Mouse (Mus musculus) adrenal gland, adult 18-20 months (tissue): ENCODE data around the gene Wdr86. TPM values are rescaled to one million over a fixed set of nuclear protein-coding genes. Genes with fewer than 3 reads are reported as not detected.
A peak's percentile ranks its signal among the peaks of the same experiment; 100 is the strongest.
"Not testable (repeated sequence)": the region's sequence is repeated elsewhere in the genome, so short reads cannot be mapped to it uniquely, and the experiment has no call there.

ENCODE experiments used
- DNase-seq, 2 experiments: peaks; one replicate each; pipeline ENCODE4 v3.0.0; 2021 to 2022; ENCODE audit warnings: low spot score in 2 of 2
- long read RNA-seq, 2 experiments: library from polyadenylated mRNA; stranded (forward); transcript quantifications; one replicate each; pipeline ENCODE4 v2.0.0; 2021
- total RNA-seq, 2 experiments: library from RNA; stranded (reverse); gene quantifications; 1 replicate in 1 of 2; 2 replicates in 1 of 2; pipeline ENCODE4 v1.2.3; 2021

The Wdr86 gene
- 1 to 10 TPM in 1 of 2 experiments, under 1 TPM in 1; 0.42 to 1.1 TPM for total RNA-seq
- long read RNA-seq, experiment 1, partial matches to known transcripts = 0 of 2 reads
- long read RNA-seq, experiment 1, other reads (novel, unspliced or antisense) = 1 of 2 reads
- long read RNA-seq, experiment 2, partial matches to known transcripts = 1 of 7 reads
- long read RNA-seq, experiment 2, other reads (novel, unspliced or antisense) = 2 of 7 reads

DNA sequence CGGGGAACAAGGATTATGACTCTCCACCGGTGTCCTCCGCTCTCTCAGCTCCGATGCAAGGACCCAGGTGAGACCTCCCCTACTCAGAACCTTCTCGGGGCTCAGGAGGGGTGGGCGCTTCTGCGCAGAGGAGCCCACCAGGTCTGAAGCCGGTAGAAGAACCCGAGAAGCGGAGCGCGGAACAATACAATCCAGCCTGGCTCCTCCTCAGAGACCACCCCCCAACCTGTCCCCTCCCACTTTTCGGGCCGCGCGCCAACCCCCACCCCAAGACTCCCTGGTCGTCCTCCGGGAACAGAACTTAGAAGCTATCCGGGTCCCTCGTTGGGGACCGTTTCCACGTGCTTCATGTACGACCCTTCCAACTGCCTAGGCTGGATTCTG lies at the start of gene Wdr86:
TSS of gene Wdr86 (minus strand) at position 240 of the 384 bp plus-strand sequence.
- no peak for DNase-seq

DNA sequence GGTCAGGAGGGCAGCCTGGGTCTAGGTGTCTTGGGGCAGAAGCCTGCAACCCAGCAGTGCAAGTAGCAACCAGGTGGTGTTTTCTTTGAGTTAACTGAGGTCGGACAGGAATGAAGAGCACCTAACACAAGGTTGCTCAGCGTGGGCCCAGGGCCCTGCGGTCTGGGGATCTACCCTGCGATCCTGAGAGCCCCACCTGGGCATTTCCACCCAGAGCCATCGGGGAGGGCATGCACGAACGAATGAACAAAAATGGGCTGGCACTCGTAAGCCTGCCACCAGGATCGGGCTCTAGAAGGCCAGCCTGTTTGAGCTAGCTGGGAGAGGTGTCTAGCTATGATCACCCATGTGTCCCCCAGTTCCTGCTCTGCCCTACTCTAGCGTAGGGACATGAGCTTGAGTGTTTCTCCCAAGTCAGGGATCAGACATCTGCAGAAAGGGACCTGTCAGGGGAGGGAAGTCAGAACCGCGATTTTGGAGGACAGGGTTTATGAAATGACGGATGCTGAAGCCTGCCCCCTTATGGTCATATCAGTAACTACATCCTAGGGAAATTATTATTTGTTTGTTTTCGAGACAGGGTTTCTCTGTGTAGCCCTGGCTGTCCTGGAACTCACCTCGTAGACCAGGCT lies 49.5 kb upstream of the Wdr86 start:
- peak in 1 of 2 experiments; percentile 19 for DNase-seq

DNA sequence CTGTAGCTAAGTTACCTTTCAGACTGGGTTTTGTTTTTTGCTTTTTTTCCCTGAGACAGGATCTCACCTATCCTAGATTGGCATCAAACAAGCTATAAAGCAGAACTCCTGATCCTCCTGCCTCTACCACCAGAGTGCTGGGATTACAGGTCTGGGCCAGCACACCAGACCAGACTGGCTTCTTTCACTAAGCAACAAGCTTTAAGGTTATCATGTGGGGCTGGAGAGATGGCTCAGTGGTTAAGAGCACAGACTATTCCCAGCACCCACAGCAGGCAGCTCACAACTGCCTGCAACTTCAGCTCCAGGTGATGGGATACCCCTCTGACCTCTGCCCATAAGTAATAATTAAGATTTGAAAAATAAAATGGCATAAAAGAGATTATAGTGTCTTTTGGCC lies 48.8 kb upstream of the Wdr86 start:
- peak in 1 of 2 experiments; percentile 7 for DNase-seq

DNA sequence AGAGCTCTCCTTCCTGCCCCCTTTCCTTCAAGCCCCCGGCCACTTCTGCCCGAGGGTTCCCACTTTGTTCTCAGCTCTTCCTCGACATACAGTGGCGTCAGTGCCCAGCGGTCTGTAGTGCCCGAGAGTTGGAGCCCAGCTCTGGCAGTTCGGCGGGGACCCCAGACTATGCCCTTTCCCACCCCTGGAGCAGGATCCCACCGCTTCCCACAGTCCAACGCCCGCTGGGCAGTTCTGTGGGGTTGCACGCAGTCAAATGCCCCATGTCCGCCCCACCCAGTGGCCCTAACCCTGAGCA lies 48.3 kb upstream of the Wdr86 start:
- no peak for DNase-seq

DNA sequence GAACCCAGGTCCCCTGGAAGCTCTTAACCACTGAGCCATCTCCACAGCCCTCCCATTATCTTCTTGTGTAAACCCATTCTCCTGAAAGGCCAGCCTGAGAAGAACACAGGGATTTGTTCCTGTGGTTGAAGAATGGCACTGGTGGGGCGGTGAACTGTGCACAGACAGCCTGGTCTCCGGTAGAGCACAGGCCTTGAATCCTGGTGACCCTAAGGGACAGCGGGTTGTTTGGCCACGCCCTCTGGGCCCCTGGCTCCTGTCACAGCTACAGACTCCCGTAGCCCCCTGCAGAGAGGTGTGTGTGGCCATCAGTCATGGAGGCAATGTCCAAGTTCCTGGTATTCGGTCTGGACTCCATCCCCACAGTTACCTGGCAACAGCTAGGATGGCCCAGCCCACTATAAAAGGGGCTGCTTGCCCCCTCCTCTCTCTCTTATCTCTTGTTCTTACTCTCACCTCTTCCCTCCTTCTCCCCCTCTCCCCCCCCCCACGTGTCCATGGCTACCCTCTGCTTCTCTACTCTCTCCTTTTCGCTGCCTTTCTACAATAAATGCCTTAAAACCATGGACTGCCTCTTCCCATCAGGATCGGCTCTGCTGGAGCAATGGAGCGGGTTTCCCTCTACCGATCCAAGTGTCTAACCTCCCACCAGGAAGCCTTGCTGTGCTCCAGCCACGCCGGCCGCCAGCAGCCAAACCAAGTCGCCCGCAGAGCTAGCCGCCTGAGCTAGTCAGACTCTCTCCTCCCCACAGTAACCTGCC lies 47.7 kb upstream of the Wdr86 start:
- DNase-seq = peak in 1 of 2 experiments; percentile 15

DNA sequence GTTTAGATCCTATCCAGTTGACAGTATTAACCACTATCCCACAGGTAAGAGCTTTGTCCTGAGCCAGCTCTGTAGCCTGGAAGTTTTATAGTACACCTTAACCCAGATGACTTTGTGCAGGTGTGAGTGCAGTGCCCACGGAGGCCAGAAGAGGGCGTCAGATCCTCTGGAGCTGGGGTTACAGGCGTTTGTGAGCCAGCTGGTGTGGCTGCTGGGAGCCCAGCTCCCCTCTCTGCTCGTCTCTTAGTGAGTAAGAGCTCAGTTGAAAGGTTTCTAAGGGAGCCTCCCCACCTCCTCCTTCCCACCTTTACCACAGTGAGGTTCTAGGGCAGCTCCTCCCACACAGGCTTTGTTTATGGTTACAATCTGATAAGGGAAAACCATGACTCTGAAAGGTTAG lies 46.2 kb upstream of the Wdr86 start:
- DNase-seq = no peak

DNA sequence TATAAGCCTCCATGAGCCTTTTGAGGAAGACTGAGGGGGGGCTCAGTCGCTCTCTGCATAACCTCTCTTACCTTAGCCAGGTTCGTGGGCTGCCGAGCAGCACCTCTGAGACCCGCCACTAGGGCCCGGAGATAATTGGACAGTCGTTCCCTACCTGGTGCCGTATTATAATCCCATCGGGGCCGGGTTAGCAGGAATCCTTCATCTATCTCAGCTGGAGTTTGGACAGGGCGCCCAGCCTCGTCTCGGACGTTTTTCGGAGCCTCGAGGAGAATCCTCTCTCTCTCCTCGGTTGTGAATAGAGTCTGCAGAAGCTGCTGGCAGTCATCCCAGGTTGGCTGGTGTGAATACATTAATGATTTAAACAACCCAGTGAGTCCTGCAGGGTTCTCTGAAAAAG lies 44.0 kb upstream of the Wdr86 start:
- DNase-seq = not testable (repeated sequence)

DNA sequence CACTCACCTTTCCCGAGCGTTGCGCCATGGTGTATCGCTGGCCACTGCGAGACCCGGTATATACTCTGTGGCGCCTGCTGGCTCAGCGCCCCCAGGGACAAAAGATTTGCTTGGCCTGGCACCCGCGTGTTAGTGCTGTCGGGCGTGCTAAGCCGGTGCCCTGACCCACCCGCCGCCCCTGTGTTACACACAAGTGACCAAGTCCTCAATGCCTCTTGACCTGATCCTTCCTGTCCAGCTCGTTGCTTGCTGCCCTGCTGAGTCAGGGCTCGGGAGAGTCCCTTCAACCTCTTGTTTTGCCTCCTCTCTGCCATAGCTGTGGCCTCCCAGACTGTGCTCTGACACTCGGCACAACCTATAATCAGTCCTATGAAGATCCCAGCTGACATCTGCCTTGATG lies 27.3 kb upstream of the Wdr86 start, which contains the start of gene Crygn:
TSS of gene Crygn (minus strand) at position 193 of the 400 bp plus-strand sequence.
- DNase-seq = no peak

DNA sequence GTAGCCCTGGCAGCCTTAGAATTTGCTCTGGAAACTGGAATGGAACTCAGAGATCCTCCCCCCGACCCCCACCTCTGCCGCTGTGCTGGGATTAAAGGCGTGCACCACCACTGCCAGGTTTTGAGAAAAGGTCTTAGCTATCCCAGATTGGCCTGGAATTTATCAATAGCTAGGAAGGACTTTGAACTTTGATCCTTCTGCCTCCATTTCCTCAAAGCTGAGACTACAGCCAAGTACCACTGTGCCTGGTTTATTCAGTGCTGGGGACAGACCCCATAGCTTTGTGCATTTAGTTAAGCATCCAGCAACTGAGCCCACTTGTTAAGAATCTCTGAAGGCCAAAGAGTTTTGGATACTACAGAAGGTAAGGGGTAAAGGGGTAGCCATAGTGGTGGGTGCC lies 26.4 kb upstream of the Wdr86 start:
- DNase-seq = no peak

DNA sequence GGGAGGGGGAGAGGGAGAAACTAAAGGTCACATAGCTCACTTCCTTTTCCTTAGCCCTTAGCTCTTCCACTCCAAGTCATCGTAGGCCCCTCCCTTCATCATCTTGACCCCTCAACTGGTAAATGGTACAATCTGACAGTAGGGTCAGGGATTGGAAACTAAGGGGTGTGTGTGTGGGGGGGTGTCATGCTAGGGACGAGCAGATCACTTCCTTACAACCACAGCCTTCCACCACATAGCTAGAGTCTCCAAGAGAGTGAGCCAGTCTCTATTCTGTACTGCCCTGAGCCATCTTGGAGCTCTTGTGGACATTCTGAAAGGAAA lies 21.6 kb upstream of the Wdr86 start:
- DNase-seq = no peak

DNA sequence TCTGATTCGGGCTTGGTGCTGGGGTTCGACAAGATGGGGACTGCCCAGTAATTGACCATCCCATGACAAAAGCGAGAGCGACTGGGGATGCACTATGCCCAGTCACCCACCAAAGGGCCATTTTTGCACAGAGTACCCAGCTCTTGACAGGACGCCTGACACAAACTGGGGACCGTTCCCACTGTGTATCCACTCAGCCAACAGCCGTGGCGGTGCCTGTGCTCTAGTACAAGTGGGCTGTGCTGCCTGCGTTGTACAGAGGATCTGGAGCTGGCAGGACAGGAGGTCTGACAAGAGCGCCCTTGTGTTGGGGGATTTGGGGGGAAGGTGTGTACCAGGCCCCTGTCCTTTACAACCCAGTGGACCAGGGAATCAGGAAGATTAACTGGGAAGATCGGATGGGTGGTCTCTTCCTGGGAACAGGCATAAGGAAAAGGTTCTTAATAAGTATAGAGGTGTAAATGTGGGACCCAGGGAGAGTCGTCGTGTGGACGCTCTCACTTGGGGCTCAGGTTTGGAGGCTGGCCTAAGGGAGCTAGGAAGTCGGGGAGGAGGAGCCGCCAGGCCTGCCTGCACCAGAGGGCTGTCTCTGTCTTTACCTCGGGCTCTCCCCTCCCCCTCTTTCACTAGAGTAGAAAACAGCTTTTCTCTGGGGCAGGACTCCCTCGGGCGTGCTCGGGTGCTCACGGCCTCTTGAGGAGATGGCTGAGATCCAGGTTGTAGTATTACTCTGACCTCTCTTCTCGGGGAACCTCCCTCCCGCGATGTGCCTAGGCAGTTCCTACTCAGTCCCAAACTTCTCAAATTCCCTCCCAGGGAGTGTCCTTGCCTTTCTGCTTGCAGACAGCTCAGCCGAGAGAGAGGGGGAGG lies 21.0 kb upstream of the Wdr86 start:
- peak; percentile 41 to 50 for DNase-seq

DNA sequence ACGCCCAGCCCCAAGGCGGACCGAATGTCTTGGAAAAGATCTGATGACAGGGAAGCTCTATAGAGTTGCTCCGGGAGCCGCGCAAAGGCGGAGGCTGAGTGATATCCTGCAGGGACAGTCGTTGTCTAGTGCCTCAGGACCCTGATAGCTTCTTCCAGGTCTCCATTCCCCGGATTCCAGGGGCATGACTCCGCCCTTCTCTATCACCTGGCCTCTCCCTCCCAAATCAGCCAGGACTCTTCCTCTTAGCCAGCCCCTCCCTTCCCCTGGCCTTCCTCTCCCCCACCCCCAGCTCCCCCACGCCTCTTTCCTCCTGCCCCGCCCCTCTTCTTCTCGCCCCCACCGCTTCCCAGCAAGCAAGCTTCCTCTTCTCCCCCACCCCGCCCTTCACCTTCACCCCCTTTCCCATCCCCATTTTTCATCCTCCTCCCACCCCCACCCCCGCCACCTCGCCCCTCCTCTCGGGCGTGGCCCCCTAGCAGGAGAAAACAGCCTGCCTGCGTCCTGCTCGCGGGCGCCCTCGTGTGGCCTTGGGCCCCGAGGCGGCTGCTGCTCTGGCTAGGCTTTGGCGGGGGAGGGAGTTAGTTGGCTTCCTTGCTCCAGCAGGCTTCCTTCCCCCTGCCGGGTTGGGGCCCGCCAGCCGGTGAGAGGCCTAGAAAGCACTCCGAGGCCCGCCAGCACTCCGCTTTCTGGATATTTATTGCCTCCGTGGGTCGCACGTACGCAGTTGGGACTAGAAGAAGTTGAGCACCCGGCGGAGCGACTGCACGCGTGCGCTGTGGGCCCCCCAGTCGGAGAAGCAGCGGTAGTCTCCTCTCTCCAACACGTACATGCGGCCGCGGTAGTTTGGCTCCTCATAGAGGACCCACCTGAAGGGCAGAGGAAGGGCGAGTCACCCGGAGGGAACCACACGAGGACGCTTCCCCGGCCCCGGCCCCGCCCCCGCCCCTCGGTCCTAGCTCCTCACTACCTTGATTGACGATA lies 20.1 kb upstream of the Wdr86 start:
- peak; percentile 85 to 87 for DNase-seq

DNA sequence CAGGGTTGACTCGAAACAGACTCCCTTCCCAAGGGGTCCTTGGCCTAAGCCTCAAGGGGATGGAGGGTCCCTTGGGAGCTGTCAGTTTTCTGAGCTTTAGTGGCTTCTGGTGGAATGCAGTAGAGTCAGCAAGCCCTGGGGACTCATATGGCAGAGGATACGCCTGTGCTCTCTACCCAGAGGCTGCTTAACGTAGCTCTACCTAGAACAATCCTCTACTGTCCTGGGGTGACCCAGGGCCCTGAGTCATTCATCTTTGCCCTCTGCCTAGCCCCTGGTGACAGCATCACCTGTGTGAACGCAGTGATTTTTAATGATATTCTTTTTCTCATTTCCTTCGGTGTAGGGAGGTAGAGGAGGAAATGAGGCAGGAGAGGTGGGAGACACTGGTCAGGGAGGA lies 19.2 kb upstream of the Wdr86 start:
- no peak for DNase-seq

DNA sequence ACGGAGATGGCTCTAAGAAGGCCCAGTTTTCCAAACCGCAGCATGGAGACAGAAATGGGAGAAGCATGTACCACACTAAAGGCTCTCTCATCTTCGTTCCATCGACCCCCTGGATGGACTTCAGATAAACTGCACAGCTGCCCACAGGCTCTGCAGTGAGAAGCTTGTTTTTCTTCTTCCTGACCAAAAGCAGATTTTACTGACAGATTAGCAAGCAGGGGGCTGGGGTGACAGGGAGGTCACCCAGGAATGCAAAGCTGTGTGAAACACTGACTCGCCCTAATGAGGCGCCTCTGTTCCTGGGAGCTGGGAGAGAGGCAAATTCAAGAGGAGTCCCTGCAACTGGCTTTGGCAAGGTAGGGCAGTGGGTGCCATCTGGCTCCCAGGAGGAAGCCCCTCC lies 17.0 kb upstream of the Wdr86 start:
- no peak for DNase-seq

DNA sequence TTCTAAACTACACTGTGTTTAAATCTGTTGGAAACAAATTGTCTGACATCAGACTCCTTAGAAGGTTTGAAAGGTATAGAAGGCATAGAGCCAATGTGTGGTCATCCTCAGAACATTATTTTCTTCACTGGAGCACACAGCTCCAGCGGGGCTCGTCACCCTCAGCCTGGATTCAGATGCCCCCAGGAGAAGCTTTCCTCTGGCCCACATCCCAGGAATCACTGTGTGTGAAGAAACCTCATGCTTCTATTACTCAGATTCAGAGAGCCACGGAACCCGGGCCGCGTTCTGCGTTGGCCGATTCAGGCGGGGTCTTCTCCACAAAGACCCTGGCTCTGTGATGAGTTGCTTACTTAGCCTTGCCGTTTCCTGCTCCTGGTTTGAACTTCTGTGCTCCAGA lies 13.4 kb upstream of the Wdr86 start:
- no peak for DNase-seq

DNA sequence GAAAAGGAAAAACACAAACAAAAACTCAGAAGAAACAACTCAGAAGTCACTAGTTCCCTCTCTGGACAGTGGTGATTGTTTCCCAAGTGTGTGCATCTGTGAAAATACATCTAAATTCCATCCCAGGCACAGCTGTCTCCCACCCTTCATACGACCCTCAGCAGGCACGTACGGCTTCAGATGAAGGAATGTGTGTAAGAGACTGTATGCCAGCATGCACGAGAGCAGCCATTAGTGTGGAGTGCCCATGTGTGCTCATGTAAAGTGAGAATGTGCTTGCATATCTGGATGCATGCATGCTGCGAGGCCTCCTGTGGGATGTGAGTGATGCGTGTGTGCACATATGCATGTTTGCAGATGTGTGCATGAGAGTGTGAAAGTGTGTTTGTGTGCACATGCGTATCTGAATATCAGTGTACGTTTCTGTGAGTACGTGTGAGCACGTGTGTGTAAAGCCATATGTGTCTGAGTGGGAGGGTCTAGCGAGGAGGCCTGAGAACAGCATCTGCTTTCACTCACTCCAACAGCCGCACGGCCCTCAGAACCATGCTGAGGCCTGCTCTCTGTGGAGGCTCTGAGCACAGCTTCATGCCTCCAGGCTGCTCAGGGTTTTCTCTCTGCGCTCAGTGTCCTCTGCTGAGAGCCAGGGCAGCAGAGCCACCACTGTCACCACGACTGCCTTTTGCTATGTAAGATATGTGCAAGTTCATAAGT lies 10.8 kb upstream of the Wdr86 start:
- no peak for DNase-seq

DNA sequence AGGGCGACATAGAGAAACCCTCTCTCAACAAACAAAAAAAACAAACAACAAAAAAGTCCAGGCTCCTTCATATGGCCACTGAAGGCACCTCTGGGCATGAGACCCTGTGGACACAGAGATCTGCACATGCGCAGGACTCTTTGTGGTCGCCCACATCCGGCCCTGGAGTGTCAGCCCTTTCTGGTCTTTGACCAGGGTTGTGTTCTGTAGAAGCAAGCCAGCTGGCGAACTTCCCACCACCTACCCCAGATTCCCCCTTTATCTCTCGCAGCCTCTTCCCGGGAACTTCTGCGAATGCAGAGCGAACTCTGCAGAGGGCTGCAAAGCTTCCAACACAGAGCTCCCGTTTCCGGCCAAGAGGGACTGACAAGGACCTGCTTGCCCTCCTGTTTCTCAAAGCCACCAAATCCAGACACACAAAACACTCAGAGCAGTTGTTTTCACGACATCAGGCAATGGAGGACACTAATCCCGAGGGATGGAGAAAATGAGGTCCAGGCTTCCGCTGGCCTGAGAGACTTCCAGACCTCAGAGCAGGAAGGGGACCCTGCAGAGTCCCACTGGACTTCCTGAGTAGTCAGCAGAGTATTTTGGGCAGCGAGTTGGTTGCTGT lies 8.7 kb upstream of the Wdr86 start:
- peak in 1 of 2 experiments; percentile 42 for DNase-seq

DNA sequence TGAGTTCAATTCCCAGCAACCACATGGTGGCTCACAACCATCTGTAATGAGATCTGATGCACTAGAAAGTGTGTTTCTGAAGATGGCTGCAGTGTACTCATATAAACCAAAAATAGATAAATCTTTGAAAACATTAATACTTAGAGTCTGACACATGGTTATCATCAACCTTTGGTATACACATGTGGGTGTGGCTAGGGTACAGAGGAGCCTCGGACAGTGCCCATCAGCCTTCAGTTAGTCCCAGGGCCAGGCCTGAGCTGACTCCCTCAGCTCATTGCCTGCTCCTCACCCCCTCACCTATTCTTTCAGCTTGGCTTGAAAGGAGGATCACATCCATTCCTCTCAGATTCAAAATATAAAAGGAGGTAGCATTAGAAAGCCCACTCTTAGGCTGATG lies 8.0 kb upstream of the Wdr86 start:
- DNase-seq = no peak

DNA sequence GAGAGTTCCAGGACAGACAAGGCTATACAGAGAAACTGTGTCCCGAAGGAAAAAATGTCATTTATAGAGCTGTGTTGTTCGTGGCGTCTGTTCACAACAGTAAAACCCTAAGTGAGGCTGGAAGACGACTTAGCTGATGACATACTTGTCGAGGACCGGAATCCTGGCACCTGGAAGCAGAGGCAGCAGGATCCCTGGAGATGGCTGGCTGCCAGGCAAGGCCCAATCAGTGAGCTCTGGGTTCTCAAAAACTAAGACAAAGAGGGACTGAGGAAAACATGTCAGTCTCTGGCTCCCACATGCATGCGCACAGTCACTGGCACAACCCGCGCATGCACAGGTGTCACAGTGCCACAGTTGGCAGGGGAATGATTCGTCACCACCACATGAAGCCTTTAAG lies 7.1 kb upstream of the Wdr86 start:
- no peak for DNase-seq
